Mouse (Mus musculus) ovary, postnatal 36 days (tissue): Measurements from ENCODE around the gene Cacng8.
A peak's percentile ranks its signal among the peaks of the same experiment; 100 is the strongest.

ENCODE experiments used
- DNase-seq: peaks from one replicate; pipeline ENCODE4 v3.0.0; 2022; ENCODE audit warnings: low spot score, mixed read lengths

Gene Cacng8

GRCm38 (mm10) chr7:3390413-3391080, at the start of gene Cacng8:
Cacng8 (plus strand) TSS chr7:3390683.
- no peak for DNase-seq

- no peak for DNase-seq
These were observed 46.6 kb upstream of the Cacng8 start for GRCm38 (mm10) chr7:3343861-3344260.

GRCm38 (mm10) chr7:3345301-3345700, 45.2 kb upstream of the Cacng8 start:
- no peak for DNase-seq

GRCm38 (mm10) chr7:3347366-3348287, 42.9 kb upstream of the Cacng8 start:
- no peak for DNase-seq

- no peak for DNase-seq
These were observed 42.2 kb upstream of the Cacng8 start for GRCm38 (mm10) chr7:3348326-3348725.

- no peak for DNase-seq
These were observed 40.7 kb upstream of the Cacng8 start for GRCm38 (mm10) chr7:3349775-3350174.

GRCm38 (mm10) chr7:3351536-3351935, 38.9 kb upstream of the Cacng8 start:
- no peak for DNase-seq

- no peak for DNase-seq
These were observed 35.6 kb upstream of the Cacng8 start for GRCm38 (mm10) chr7:3354850-3355249.

- DNase-seq, result no peak
These were observed 29.8 kb upstream of the Cacng8 start for GRCm38 (mm10) chr7:3360678-3361077.

GRCm38 (mm10) chr7:3365547-3366279, 24.8 kb upstream of the Cacng8 start:
- no peak for DNase-seq

GRCm38 (mm10) chr7:3366705-3367516, 23.6 kb upstream of the Cacng8 start:
- no peak for DNase-seq

GRCm38 (mm10) chr7:3367569-3367968, 22.9 kb upstream of the Cacng8 start:
- no peak for DNase-seq

- no peak for DNase-seq
These were observed 22.2 kb upstream of the Cacng8 start for GRCm38 (mm10) chr7:3368311-3368710.

- no peak for DNase-seq
These were observed 21.3 kb upstream of the Cacng8 start for GRCm38 (mm10) chr7:3369189-3369588.

GRCm38 (mm10) chr7:3370407-3370806, 20.1 kb upstream of the Cacng8 start:
- DNase-seq, result no peak

- no peak for DNase-seq
These were observed 18.1 kb upstream of the Cacng8 start for GRCm38 (mm10) chr7:3372376-3372775.

- DNase-seq, result no peak
These were observed 16.7 kb upstream of the Cacng8 start for GRCm38 (mm10) chr7:3373754-3374153.

GRCm38 (mm10) chr7:3376831-3377230, 13.7 kb upstream of the Cacng8 start:
- peak; percentile 38 for DNase-seq

- no peak for DNase-seq
These were observed 8.4 kb upstream of the Cacng8 start for GRCm38 (mm10) chr7:3382123-3382522.

GRCm38 (mm10) chr7:3384807-3385319, 5.6 kb upstream of the Cacng8 start:
- DNase-seq, result no peak

GRCm38 (mm10) chr7:3386036-3386730, 4.3 kb upstream of the Cacng8 start:
- no peak for DNase-seq
